Mouse (Mus musculus) c-Kit-negative CD71-positive TER-119-positive erythroid progenitor cells, embryonic 14.5 days (primary cell): ENCODE data around the gene Sri.

Source experiments
- DNase-seq: peaks from one replicate; pipeline ENCODE4 v3.0.0-alpha.2; 2013; ENCODE audit warnings: low read depth, low spot score

Gene Sri

GRCm38 (mm10) chr5:8111691-8112090, 65.8 kb downstream of the Sri start:
- no peak for DNase-seq

- DNase-seq, result no peak
These were observed 66.4 kb downstream of the Sri start for GRCm38 (mm10) chr5:8112246-8112645.

GRCm38 (mm10) chr5:8116561-8117168, 70.8 kb downstream of the Sri start:
- DNase-seq, result no peak
